Mouse (Mus musculus): ENCODE measurements around the gene Gipc3. TPM values are rescaled to one million over a fixed set of nuclear protein-coding genes. Genes with fewer than 3 reads are reported as not detected.
A peak's percentile ranks its signal among the peaks of the same experiment; 100 is the strongest.

The Gipc3 gene
- total RNA-seq, 2 experiments from 2014 or later = 3.6 to 4.0 TPM

DNA sequence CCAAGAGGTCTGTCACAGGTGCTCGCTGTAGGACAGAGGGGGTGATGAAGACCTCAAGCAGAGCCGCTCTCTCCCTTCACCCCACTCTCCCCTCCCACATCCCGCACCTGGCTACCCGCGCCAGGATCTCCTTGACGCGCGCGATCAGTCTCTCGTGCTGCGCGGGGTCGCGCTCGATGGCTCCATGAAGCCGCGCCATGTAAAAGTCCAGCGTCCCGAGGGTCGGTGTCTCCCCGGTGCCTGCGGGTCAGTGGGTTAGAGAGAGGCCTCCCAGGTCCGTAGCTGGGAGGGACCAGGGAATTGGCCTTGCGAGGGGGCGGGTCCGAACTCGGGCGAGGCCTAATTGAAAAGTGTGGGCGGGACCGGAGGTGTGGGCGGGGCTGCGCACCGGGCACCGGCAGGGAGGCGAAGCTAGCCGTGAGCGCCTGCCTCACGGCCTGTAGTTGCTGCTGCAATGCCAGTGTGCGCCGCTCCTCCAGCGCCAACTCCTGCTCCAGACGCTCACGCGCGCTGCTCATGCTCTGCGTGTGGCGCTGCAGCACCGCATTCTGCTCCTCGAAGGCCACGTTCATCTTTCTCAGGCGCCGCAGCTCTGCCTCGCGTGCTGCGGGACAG lies 3.5 kb upstream of the Gipc3 start:
- DNase-seq = peak; percentile 90

GRCm38 (mm10) chr10:81345162-81345534 lies 2.1 kb upstream of the Gipc3 start:
- DNase-seq = no peak

- peak; percentile 67 for DNase-seq
Measured at GRCm38 (mm10) chr10:81344421-81345161, 1.5 kb upstream of the Gipc3 start.

DNA sequence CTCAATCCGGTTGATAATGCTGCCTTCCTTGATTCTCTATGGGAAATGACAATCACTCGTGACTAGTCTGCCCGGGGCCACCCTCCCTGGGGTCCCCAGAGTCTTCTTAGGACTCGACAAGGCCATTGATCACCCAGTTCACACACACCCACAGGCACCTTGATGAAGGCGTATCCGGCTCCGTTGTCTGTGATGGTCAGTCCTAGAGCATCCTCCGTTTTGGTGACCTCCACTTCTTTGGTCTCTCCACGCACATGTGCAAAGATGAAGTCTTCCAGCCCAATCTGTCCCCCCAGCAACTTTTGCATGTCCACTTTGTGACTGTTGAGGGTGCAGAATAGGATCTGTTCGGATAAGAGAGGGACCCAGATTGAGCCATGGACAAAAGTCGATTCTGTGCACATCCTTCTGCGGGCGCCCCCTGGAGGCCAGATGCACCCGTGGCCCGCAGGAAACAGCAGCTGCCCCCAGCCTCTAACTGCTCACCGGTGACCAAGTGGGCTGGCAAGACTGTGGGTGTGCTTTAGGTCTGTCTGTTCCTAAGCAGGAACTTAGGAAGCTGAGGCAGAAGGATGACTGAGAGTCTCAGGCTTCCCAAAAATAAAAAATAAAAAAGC lies 1.6 kb downstream of the Gipc3 start:
- DNase-seq = peak; percentile 89

DNA sequence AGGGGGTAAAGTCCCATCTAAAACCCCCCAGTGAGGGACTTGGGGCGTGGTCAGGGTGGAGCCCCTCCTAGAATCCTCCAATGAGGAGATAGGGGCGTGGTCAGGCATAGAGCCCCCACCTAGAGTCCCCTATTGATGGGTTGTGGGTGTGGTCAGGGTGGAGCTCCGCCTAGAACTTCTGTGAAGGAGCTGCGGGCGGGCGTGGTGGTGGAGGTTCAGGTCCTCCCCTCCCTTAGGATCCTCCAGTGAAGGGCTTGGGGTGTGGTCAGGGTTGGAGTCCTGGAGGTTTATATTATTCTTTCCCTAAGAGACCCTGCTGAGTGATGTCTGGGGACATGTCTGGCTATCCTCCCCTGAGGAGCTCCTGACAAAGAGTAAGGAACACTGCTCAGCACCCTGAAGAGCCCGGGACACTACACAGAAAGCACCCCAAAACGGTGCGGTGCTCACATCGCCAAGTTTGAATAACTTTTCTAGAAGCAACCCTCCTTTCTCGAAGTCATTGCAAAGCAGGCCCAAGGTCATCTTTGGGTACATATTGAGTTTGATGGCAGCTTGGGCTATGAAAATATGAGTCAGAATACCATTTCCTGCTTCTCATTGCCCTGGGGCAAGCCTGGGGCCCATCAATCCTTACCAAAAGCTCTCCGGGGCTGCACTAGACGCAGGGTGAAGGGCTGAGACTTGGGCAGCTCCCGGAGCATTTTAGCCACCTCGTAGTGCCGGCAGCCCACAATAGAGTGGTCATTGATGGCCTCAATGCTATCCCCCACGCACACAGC lies 2.3 kb downstream of the Gipc3 start:
- DNase-seq = no peak

- no peak for DNase-seq
Measured at GRCm38 (mm10) chr10:81336558-81336957, 6.5 kb downstream of the Gipc3 start.

- no peak for DNase-seq
Measured at GRCm38 (mm10) chr10:81335393-81336340, 7.4 kb downstream of the Gipc3 start.

GRCm38 (mm10) chr10:81334324-81334723 lies 8.7 kb downstream of the Gipc3 start:
- no peak for DNase-seq

- DNase-seq = no peak
Measured at GRCm38 (mm10) chr10:81332277-81332676, 10.8 kb downstream of the Gipc3 start.

GRCm38 (mm10) chr10:81330007-81330406 lies 13.1 kb downstream of the Gipc3 start:
- DNase-seq = peak; percentile 58

DNA sequence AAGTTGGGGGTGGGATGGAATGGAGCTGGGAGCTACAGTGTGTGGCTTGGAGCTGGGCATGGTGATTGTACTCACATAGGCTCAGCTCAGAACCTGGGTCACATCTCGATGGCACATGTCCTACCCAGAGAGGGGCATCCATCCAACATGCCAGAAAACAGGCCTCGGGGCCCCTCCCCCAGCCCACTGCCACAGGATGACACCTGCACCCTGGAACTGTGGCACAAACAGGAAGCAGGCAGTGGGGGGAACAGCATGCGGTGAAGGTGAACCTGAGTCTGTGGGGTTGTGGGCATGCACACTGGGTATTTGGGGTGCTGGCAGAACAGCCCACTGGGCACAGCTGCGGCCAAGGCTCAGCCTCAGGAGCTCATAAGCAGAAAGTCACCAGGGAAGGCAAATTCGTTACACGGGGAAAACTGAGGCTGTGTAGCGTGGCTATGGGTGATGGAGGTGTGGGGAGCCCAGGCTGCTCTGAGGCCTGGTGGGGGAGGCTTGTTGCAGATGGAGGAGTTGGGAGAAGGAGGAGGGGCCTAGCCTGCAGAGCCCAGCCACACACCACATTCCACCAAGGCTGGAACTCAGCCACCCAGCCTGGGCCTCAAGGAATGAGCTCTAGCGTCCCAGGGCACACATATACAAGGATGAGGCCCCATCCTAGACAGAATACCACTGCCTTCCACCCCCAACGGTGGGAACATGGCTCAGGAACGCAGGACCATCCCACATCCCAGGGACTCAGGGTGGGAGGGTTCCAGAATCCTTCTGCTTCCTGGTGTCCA lies 13.7 kb downstream of the Gipc3 start:
- DNase-seq = no peak

DNA sequence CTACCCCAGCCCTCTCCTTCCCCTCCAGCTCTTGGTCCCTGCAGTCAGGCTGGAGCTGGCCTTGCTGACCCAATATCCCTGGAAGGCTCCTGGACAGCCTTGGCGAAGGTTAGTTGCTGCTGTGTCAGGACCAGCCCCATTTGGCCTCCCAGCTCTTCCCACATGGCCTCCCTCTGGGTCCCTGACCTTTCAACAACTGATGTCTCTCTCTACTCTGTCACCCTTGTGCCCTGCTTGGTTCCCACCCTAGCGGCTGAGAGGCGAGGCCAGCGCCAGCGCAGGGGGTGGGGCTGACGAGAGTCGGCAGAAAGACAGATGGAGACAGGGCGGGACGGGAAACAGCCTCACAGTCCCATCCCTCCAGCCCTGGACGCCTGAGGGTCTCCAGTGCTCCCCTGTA lies 14.7 kb downstream of the Gipc3 start, which contains the start of gene Tbxa2r:
Tbxa2r (plus strand) TSS at position 346 of the 400 bp plus-strand sequence.
- DNase-seq = peak; percentile 89

GRCm38 (mm10) chr10:81327959-81328358 lies 15.1 kb downstream of the Gipc3 start:
- DNase-seq = no peak

DNA sequence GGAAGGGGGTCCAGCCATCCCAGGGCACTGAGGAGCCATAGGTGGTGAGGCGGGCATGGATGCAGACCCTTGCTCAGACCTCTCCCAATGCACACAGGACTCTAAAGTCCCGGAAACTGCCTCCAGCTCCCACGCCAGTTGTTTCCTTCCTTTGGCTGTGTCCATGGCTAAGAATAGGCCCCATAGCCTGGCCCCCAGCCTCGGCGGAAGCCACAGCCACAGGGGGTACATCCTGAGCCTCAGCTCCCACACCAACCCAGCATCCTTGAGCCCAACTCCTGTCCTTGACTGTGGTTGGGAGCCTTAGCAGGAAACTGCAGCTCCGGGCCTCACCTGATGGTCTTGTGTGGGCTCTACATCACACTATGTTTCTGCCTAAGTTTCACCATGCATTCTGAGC lies 16.2 kb downstream of the Gipc3 start:
- peak; percentile 53 for DNase-seq

DNA sequence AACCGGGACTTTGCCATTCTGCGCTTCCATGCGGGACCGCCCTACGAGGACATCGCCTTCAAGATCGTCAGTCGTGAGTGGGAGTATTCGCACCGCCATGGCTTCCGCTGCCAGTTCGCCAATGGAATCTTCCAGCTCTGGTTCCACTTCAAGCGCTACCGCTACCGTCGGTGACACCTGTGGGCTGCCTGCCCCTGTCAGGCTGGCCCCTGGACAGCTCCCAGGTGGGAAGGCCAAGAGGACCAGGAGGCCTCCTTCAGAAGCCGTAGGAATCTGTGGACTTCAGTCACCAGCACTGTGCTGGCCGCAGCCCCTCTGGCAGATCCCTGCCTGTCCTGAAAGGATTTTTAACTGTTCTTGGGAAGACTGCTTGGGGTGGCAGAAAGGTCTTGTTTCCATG lies 17.3 kb downstream of the Gipc3 start:
- DNase-seq = no peak

DNA sequence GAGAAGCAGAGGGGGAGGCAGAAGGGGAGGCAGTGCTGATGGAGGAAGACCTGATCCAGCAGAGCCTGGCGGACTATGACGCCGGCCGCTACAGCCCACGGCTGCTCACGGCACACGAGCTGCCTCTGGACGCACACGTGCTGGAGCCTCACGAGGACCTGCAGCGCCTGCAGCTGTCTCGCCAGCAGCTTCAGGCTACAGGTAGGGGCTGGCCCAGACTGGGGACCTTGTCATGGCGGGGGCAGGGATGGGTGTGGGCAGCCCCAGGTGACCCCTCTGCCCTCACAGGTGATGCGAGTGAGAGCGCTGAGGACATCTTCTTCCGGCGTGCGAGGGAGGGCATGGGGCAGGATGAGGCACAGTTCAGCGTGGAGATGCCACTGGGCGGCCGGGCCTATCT lies 17.9 kb downstream of the Gipc3 start:
- no peak for DNase-seq

DNA sequence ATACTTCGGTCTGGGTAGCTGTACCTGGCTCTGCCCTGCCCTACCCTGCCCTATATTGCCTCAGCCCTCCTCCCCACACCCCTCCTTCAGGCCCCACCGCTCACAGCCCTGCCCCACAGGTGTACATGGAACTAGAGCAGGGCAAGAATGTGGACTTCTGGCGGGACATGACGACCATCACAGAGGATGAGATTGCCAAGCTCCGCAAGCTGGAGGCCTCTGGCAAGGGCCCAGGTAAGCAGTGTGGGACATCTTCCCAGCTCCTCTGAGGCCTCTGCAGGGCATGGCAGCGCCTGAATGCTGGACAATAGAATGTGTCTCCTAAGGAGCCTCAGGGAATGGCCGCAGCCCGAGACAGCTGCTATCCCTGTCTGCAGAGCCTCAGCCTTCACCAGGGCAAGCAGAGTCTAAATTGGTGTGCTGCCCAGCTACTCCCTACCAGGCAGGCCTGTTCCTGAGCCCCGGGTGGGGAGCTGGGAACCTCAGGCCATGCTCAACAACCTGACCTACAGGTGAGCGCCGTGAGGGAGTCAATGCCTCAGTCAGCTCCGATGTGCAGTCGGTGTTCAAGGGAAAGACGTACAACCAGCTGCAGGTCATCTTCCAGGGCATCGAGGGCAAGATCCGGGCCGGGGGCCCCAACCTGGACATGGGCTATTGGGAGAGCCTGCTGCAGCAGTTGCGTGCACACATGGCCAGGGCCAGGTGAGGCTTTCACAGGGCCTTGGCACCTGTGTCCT lies 19.1 kb downstream of the Gipc3 start:
- no peak for DNase-seq

DNA sequence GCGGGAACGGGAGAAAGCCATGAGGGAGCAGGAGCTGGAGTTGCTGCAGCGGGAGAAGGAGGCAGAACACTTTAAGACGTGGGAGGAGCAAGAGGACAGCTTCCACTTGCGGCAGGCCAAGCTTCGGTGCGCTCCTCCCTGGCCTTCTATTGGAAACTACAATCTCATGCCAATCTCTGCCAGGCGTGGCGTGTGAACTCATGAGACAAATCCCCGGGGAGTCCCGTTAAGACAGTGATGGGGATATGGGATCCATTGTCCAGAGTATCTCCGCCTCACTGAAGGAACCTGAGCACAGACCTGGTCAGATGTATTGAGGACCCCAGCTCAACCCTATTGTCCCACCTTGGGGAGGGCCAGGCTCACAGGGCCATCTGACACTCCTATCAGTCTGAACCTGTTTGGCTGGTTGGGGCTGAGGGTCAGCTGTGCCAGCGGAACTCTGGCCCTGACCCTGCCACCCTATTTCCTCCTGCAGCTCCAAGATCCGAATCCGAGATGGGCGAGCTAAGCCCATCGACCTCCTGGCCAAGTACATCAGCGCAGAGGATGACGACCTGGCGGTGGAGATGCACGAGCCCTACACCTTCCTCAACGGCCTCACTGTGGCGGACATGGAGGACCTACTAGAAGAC lies 19.8 kb downstream of the Gipc3 start:
- no peak for DNase-seq

GRCm38 (mm10) chr10:81322444-81322843 lies 20.6 kb downstream of the Gipc3 start:
- DNase-seq = no peak
